Mouse (Mus musculus): ENCODE measurements around the gene Pam.

- TF ChIP-seq GATA1 (IDR thresholded peaks at IDR 0.05; ENCODE audit: borderline replicate concordance, low read length) (no peak), FLI1 (IDR thresholded peaks at IDR 0.05; ENCODE audit: low read length) (no peak)
These were observed 2.7 kb upstream of the Pam start for GRCm38 (mm10) chr1:98097957-98098729.

All from megakaryocyte, embryonic 14.5 days (primary cell).